In genomic region chr3:95324454-95325144, GRCm38 (mm10) we compare ENCODE assay signal across 17 mouse cellular contexts. TPM values are rescaled to one million over a fixed set of nuclear protein-coding genes. Genes with fewer than 3 reads are reported as not detected.
DNase-seq lines count a peak whose midpoint lies in the region; ATAC-seq and TF ChIP-seq lines count a peak whose summit lies in the region.
"Had no signal": no experiment of that assay in that cellular context is flagged by ENCODE, and none has a peak within 500 bp of the region (broad histone marks: within the 10 kb centered on the region; RNA-seq: fewer than 3 reads in every experiment).

No protein-coding gene starts in this region.

- no peak overlapping the region for H3K27ac ChIP-seq in heart, adult 2 months
- H3K27ac ChIP-seq in liver, embryonic 11.5 days (ENCODE audit: low read depth, low read length) = no peak overlapping the region
- no peak overlapping the region for H3K27ac ChIP-seq in liver, embryonic 12.5 days
- H3K27ac ChIP-seq in kidney, embryonic 14.5 days (ENCODE audit: low read depth, low read length) = no peak overlapping the region

- no peak for TF ChIP-seq POLR2A in heart, adult 2 months (IDR thresholded peaks at IDR 0.05; ENCODE audit: insufficient read depth, low read depth, low read length)
- TF ChIP-seq POLR2A in myocyte (IDR thresholded peaks at IDR 0.05; ENCODE audit: insufficient read length, low read depth) = no peak

- TF ChIP-seq EP300 in heart, adult 2 months (IDR thresholded peaks at IDR 0.05; ENCODE audit: insufficient read depth, low read depth, low read length) = no peak

- no peaks in the 10 kb centered on the region for H3K4me1 ChIP-seq in heart, adult 2 months (ENCODE audit: control insufficient read depth, insufficient read depth, low read length)
- 0 out of 2 replicates have a peak, but pooled peaks cover 3% of the 10 kb centered on the region for H3K4me1 ChIP-seq in liver, embryonic 11.5 days (replicated peaks; ENCODE audit: control insufficient read depth, insufficient read depth, low read length)
- peaks cover 6% of the 10 kb centered on the region; the same call in 1 of the 2 replicates for H3K4me1 ChIP-seq in liver, embryonic 12.5 days
- no peaks in the 10 kb centered on the region for H3K4me1 ChIP-seq in kidney, embryonic 14.5 days (ENCODE audit: control insufficient read depth, insufficient read depth, low read length)

- WGBS in heart, adult 2 months = 91% methylated on average over 6 of the region's 6 CpGs
- WGBS in liver, embryonic 11.5 days = 91% methylated on average over 6 of the region's 6 CpGs
- 82% methylated on average over 6 of the region's 6 CpGs for whole genome bisulfite sequencing in liver, embryonic 12.5 days (ENCODE audit: insufficient replicate concordance)
- WGBS in kidney, embryonic 14.5 days = 86% methylated on average over 6 of the region's 6 CpGs

- no peaks in the 10 kb centered on the region for H3K79me2 ChIP-seq in heart, adult 2 months (replicated peaks; ENCODE audit: control insufficient read depth, insufficient read depth, low read length)
- H3K79me2 ChIP-seq in myocyte (ENCODE audit: control insufficient read depth, insufficient read depth) = peaks cover 11% of the 10 kb centered on the region

- H3K27me3 ChIP-seq in heart, adult 2 months (ENCODE audit: control insufficient read depth, insufficient read depth, low read length) = no peaks in the 10 kb centered on the region
- no peaks in the 10 kb centered on the region for H3K27me3 ChIP-seq in liver, embryonic 11.5 days (replicated peaks; ENCODE audit: control insufficient read depth, insufficient read depth, low read length)
- H3K27me3 ChIP-seq in liver, embryonic 12.5 days (replicated peaks) = no peaks in the 10 kb centered on the region
- H3K27me3 ChIP-seq in myocyte (ENCODE audit: control insufficient read depth, insufficient read depth, insufficient read length) = no peaks in the 10 kb centered on the region
- no peaks in the 10 kb centered on the region for H3K27me3 ChIP-seq in kidney, embryonic 14.5 days (ENCODE audit: control insufficient read depth, insufficient read depth, low read length)

- H3K9me3 ChIP-seq in liver, embryonic 11.5 days (ENCODE audit: control insufficient read depth, low read length) = no peaks in the 10 kb centered on the region
- no peaks in the 10 kb centered on the region for H3K9me3 ChIP-seq in liver, embryonic 12.5 days (replicated peaks)
- H3K9me3 ChIP-seq in kidney, embryonic 14.5 days (ENCODE audit: control insufficient read depth, low read length) = no peaks in the 10 kb centered on the region

- no peak overlapping the region for H3K4me3 ChIP-seq in heart, adult 2 months
- H3K4me3 ChIP-seq in liver, embryonic 11.5 days (ENCODE audit: low read depth, low read length) = no peak overlapping the region
- H3K4me3 ChIP-seq in liver, embryonic 12.5 days = no peak overlapping the region
- no peak overlapping the region for H3K4me3 ChIP-seq in myocyte
- no peak overlapping the region for H3K4me3 ChIP-seq in kidney, embryonic 14.5 days (ENCODE audit: low read length)

- no peaks in the 10 kb centered on the region; the same call in 1 of the 2 replicates for H3K36me3 ChIP-seq in heart, adult 2 months (ENCODE audit: control insufficient read depth, insufficient read depth, low read length)
- peaks cover 69% of the 10 kb centered on the region for H3K36me3 ChIP-seq in liver, embryonic 11.5 days (ENCODE audit: control insufficient read depth, insufficient read depth, low read length)
- H3K36me3 ChIP-seq in liver, embryonic 12.5 days = peaks cover 99% of the 10 kb centered on the region
- H3K36me3 ChIP-seq in myocyte (ENCODE audit: control insufficient read depth, insufficient read depth) = peaks cover 87% of the 10 kb centered on the region
- H3K36me3 ChIP-seq in kidney, embryonic 14.5 days (ENCODE audit: control insufficient read depth, insufficient read depth, low read length) = peaks cover 99% of the 10 kb centered on the region

- 0 out of 2 replicates have a peak, but pooled peaks have one; percentile 44 for ATAC-seq in liver, embryonic 11.5 days (replicated peaks; ENCODE audit: low FRiP score)
- ATAC-seq in liver, embryonic 12.5 days = no peak
- no peak for ATAC-seq in kidney, embryonic 14.5 days (ENCODE audit: low FRiP score, low TSS enrichment)
- ATAC-seq: forebrain, embryonic 16.5 days had no signal

- no peak overlapping the region for H3ac ChIP-seq in myocyte (ENCODE audit: control insufficient read depth, insufficient read length)

- H3K9ac ChIP-seq in heart, adult 2 months (ENCODE audit: low read depth, low read length) = no peak overlapping the region
- no peak overlapping the region for H3K9ac ChIP-seq in liver, embryonic 11.5 days (ENCODE audit: low read depth, low read length)
- no peak overlapping the region for H3K9ac ChIP-seq in liver, embryonic 12.5 days
- no peak overlapping the region for H3K9ac ChIP-seq in kidney, embryonic 14.5 days (ENCODE audit: low read depth, low read length)

- TF ChIP-seq CTCF in heart, adult 2 months (IDR thresholded peaks at IDR 0.05) = peak; percentile 49

- intact Hi-C loops in heart, adult 2 months (cut with DNase I) = no loop called here

- no peak overlapping the region for H3K4me2 ChIP-seq in liver, embryonic 11.5 days
- no peak overlapping the region for H3K4me2 ChIP-seq in liver, embryonic 12.5 days
- H3K4me2 ChIP-seq in myocyte (ENCODE audit: low read depth) = no peak overlapping the region
- no peak overlapping the region for H3K4me2 ChIP-seq in kidney, embryonic 14.5 days (replicated peaks; ENCODE audit: low read depth, low read length)

- no peak for DNase-seq in heart, adult 2 months
- DNase-seq in heart, adult 11 months = no peak
- DNase-seq in liver, embryonic 11.5 days (ENCODE audit: low spot score) = no peak
- DNase-seq in NIH3T3 (ENCODE audit: low read depth) = peak; percentile 33
- no peak for DNase-seq in layer of hippocampus, postnatal 25 days (ENCODE audit: extremely low spot score in 1 of 2, low spot score in 1 of 2)
- DNase-seq: B cell, adult 2 months; cerebellum, adult 8-10 months; embryo, embryonic 11 days; gastrocnemius, postnatal 10 days; layer of hippocampus, adult 9-11 months; lung, postnatal 36 days; midbrain, embryonic 14.5 days; thymus, postnatal 25 days had no signal

TF ChIP-seq in myocyte, 11 proteins besides CTCF, POLR2A, EP300 and RAD21:
- TF ChIP-seq MAX (IDR thresholded peaks at IDR 0.05; ENCODE audit: low read depth) (no peak), USF1 (IDR thresholded peaks at IDR 0.05; ENCODE audit: low read depth) (no peak), REST (IDR thresholded peaks at IDR 0.05; ENCODE audit: insufficient read depth, insufficient read length) (no peak), POLR2AphosphoS2 (IDR thresholded peaks at IDR 0.05; ENCODE audit: insufficient read length, low read depth) (peak; percentile 13), MYOD1 (IDR thresholded peaks at IDR 0.05; ENCODE audit: control insufficient read depth in 1 of 3, insufficient read length in 2 of 3, low read depth in 2 of 3) (no peak), MYOG (IDR thresholded peaks at IDR 0.05; ENCODE audit: control insufficient read depth in 1 of 3, insufficient read depth in 1 of 3, insufficient read length in 2 of 3, low read depth in 2 of 3) (no peak), TCF3 (IDR thresholded peaks at IDR 0.05; ENCODE audit: insufficient read length, low read depth) (no peak)

RNA-seq across cellular contexts. Expression of gene Cers2, which starts 10.0 kb away (rescaled TPM):
- 10 to 100 TPM; 35.3 to 39.3 TPM for total RNA-seq in heart, adult 2 months (2021)
- polyA plus RNA-seq in heart, adult 2 months (2012; rRNA removed) = 65.6 and 69.1 TPM in 2 replicates
- 178 and 182 TPM in 2 replicates for polyA plus RNA-seq in liver, embryonic 11.5 days (2014; fragmentation: Nextera tagmentation; extraction: Ambion mirVana)
- 134 and 135 TPM in 2 replicates for polyA plus RNA-seq in liver, embryonic 12.5 days (2016; fragmentation: Nextera tagmentation; extraction: Ambion mirVana)
- 116 TPM for polyA plus RNA-seq in myocyte (2012; fragmentation: generic; extraction: Trizol)
- 103 and 154 TPM in 2 replicates for polyA plus RNA-seq in kidney, embryonic 14.5 days (2014; fragmentation: Nextera tagmentation; extraction: Ambion mirVana)
- 10 to 100 TPM; 71.2 to 73.9 TPM for total RNA-seq in layer of hippocampus, postnatal 25 days (2021)

RNA-seq across cellular contexts. Expression of gene Anxa9, which starts 17.6 kb away (rescaled TPM):
- total RNA-seq in heart, adult 2 months (2021) = under 1 TPM; 0.59 to 0.68 TPM
- 1.1 and 1.6 TPM in 2 replicates for polyA plus RNA-seq in heart, adult 2 months (2012; rRNA removed)
- polyA plus RNA-seq in liver, embryonic 11.5 days (2014; fragmentation: Nextera tagmentation; extraction: Ambion mirVana) = 5.5 and 6.7 TPM in 2 replicates
- polyA plus RNA-seq in liver, embryonic 12.5 days (2016; fragmentation: Nextera tagmentation; extraction: Ambion mirVana) = 3.1 and 4.6 TPM in 2 replicates
- polyA plus RNA-seq in myocyte (2012; fragmentation: generic; extraction: Trizol) = 1.5 TPM
- polyA plus RNA-seq in kidney, embryonic 14.5 days (2014; fragmentation: Nextera tagmentation; extraction: Ambion mirVana) = 3.7 and 4.3 TPM in 2 replicates
- total RNA-seq in layer of hippocampus, postnatal 25 days (2021) = 1 to 10 TPM in 1 of 2 experiments, under 1 TPM in 1; 0.47 to 1.2 TPM

RNA-seq across cellular contexts. Expression of gene Setdb1, which starts 32.4 kb away (rescaled TPM):
- total RNA-seq in heart, adult 2 months (2021) = 10 to 100 TPM; 10.4 to 12.2 TPM
- polyA plus RNA-seq in heart, adult 2 months (2012; rRNA removed) = 8.0 and 12.6 TPM in 2 replicates
- polyA plus RNA-seq in liver, embryonic 11.5 days (2014; fragmentation: Nextera tagmentation; extraction: Ambion mirVana) = 47.0 and 57.6 TPM in 2 replicates
- 31.0 and 31.6 TPM in 2 replicates for polyA plus RNA-seq in liver, embryonic 12.5 days (2016; fragmentation: Nextera tagmentation; extraction: Ambion mirVana)
- polyA plus RNA-seq in myocyte (2012; fragmentation: generic; extraction: Trizol) = 11.5 TPM
- 30.2 and 56.5 TPM in 2 replicates for polyA plus RNA-seq in kidney, embryonic 14.5 days (2014; fragmentation: Nextera tagmentation; extraction: Ambion mirVana)
- 10 to 100 TPM; 34.3 to 39.4 TPM for total RNA-seq in layer of hippocampus, postnatal 25 days (2021)

RNA-seq across cellular contexts. Expression of gene Prune1, which starts 42.7 kb away (rescaled TPM):
- total RNA-seq in heart, adult 2 months (2021) = 10 to 100 TPM; 23.4 to 26.1 TPM
- polyA plus RNA-seq in heart, adult 2 months (2012; rRNA removed) = 28.4 and 45.8 TPM in 2 replicates
- polyA plus RNA-seq in liver, embryonic 11.5 days (2014; fragmentation: Nextera tagmentation; extraction: Ambion mirVana) = 19.8 and 22.7 TPM in 2 replicates
- 11.8 and 12.1 TPM in 2 replicates for polyA plus RNA-seq in liver, embryonic 12.5 days (2016; fragmentation: Nextera tagmentation; extraction: Ambion mirVana)
- polyA plus RNA-seq in myocyte (2012; fragmentation: generic; extraction: Trizol) = 43.1 TPM
- polyA plus RNA-seq in kidney, embryonic 14.5 days (2014; fragmentation: Nextera tagmentation; extraction: Ambion mirVana) = 15.4 and 22.1 TPM in 2 replicates
- total RNA-seq in layer of hippocampus, postnatal 25 days (2021) = 10 to 100 TPM; 20.6 to 22.6 TPM

RNA-seq across cellular contexts. Expression of gene Mindy1, which starts 43.5 kb away (rescaled TPM):
- 10 to 100 TPM; 17.5 to 21.3 TPM for total RNA-seq in heart, adult 2 months (2021)
- polyA plus RNA-seq in heart, adult 2 months (2012; rRNA removed) = 32.2 and 36.9 TPM in 2 replicates
- 29.0 and 29.9 TPM in 2 replicates for polyA plus RNA-seq in liver, embryonic 11.5 days (2014; fragmentation: Nextera tagmentation; extraction: Ambion mirVana)
- polyA plus RNA-seq in liver, embryonic 12.5 days (2016; fragmentation: Nextera tagmentation; extraction: Ambion mirVana) = 18.8 and 22.5 TPM in 2 replicates
- polyA plus RNA-seq in myocyte (2012; fragmentation: generic; extraction: Trizol) = 33.3 TPM
- polyA plus RNA-seq in kidney, embryonic 14.5 days (2014; fragmentation: Nextera tagmentation; extraction: Ambion mirVana) = 33.0 and 40.9 TPM in 2 replicates
- 10 to 100 TPM; 21.5 to 24.2 TPM for total RNA-seq in layer of hippocampus, postnatal 25 days (2021)
